Mouse (Mus musculus) MEL (cell line): ENCODE results near the gene Ginm1.

ENCODE experiments used
- CTCF ChIP-seq, 3 experiments: IDR thresholded peaks in 2 of 3; conservative IDR thresholded peaks in 1 of 3; 2 replicates each; pipeline ENCODE4 v1.5.1; 2011 to 2012; ENCODE audit warnings: low read length in 3 of 3, low read depth in 2 of 3, mild to moderate bottlenecking in 2 of 3, improper control_type of control experiment in 1 of 3, inconsistent platforms in 1 of 3, mixed read lengths in 1 of 3, moderate library complexity in 1 of 3; ENCODE audit not compliant: control insufficient read depth in 1 of 3, insufficient read depth in 1 of 3, poor library complexity in 1 of 3, severe bottlenecking in 1 of 3
- EP300 ChIP-seq, 2 experiments: IDR thresholded peaks; 2 replicates each; pipeline ENCODE4 v1.6.1; 2011; ENCODE audit warnings: improper control_type of control experiment in 2 of 2, low read length in 2 of 2, low read depth in 1 of 2, mild to moderate bottlenecking in 1 of 2
- GATA1 ChIP-seq: IDR thresholded peaks from 2 replicates; pipeline ENCODE4 v1.6.1; 2011; ENCODE audit warnings: low read depth, low read length, improper control_type of control experiment
- POLR2A ChIP-seq, 2 experiments: IDR thresholded peaks; 2 replicates each; pipeline ENCODE4 v1.6.1; 2011 to 2012; ENCODE audit warnings: low read length in 2 of 2, mild to moderate bottlenecking in 2 of 2, control low read depth in 1 of 2, improper control_type of control experiment in 1 of 2, low read depth in 1 of 2, moderate library complexity in 1 of 2; ENCODE audit not compliant: control insufficient read depth in 1 of 2, insufficient read depth in 1 of 2, poor library complexity in 1 of 2
- SIN3A ChIP-seq: IDR thresholded peaks from 2 replicates; pipeline ENCODE4 v1.6.1; 2012; ENCODE audit warnings: low read length, improper control_type of control experiment, inconsistent platforms
- UBTF ChIP-seq: IDR thresholded peaks from 2 replicates; pipeline ENCODE4 v1.6.1; 2012; ENCODE audit warnings: low read depth, mild to moderate bottlenecking, inconsistent platforms, low read length, improper control_type of control experiment, moderate library complexity, borderline replicate concordance; ENCODE audit not compliant: insufficient read depth
- ZC3H11A ChIP-seq: IDR thresholded peaks from 2 replicates; pipeline ENCODE4 v1.6.1; 2012; ENCODE audit warnings: low read depth, mild to moderate bottlenecking, inconsistent platforms, low read length, improper control_type of control experiment

- no peak for TF ChIP-seq ZC3H11A
- TF ChIP-seq CTCF (IDR thresholded peaks at IDR 0.05 in 2 of 3, conservative IDR thresholded peaks at IDR 0.05 in 1 of 3; ENCODE audit: control insufficient read depth in 1 of 3, insufficient read depth in 1 of 3, low read depth in 2 of 3, low read length in 3 of 3, poor library complexity in 1 of 3, severe bottlenecking in 1 of 3) = no peak
- no peak for TF ChIP-seq SIN3A
- TF ChIP-seq POLR2A (IDR thresholded peaks at IDR 0.05; ENCODE audit: control insufficient read depth in 1 of 2, insufficient read depth in 1 of 2, low read depth in 1 of 2, low read length in 2 of 2, poor library complexity in 1 of 2) = no peak
- no peak for TF ChIP-seq UBTF
- TF ChIP-seq GATA1 = peak; percentile 88
- TF ChIP-seq EP300 (IDR thresholded peaks at IDR 0.05; ENCODE audit: low read depth in 1 of 2, low read length in 2 of 2) = peak; percentile 76 to 85
These were observed 35.1 kb downstream of the Ginm1 start for GRCm38 (mm10) chr10:7757544-7757943.
